Mouse (Mus musculus): ENCODE measurements at regions not wholly inside any gene's neighbourhood (a gene's known extent, or its start where the extent isn't known, plus 50 kb on each side); places are given as distances from the start of the nearest gene placed in this dataset.

- no peak for TF ChIP-seq POLR2A (IDR thresholded peaks at IDR 0.05; ENCODE audit: borderline replicate concordance, extremely low read depth, low read depth, low read length)
- TF ChIP-seq CTCF (IDR thresholded peaks at IDR 0.05; ENCODE audit: insufficient read depth, low read length) = no peak
- DNase-seq = no peak
- H3K4me1 ChIP-seq (ENCODE audit: control insufficient read depth, insufficient read depth, low read length) = no peaks in the 10 kb centered on the region
- 14% methylated on average over 3 of the region's 3 CpGs for WGBS
- H3K4me3 ChIP-seq (replicated peaks; ENCODE audit: extremely low read depth, low read depth, low read length) = no peak overlapping the region
Observed at GRCm38 (mm10) chr15:42768396-42768795, 2634.2 kb downstream of the 9330182O14Rik start.

- TF ChIP-seq CTCF (IDR thresholded peaks at IDR 0.05; ENCODE audit: insufficient read depth, low read length) (no peak), POLR2A (IDR thresholded peaks at IDR 0.05; ENCODE audit: borderline replicate concordance, extremely low read depth, low read depth, low read length) (no peak)
- no peak overlapping the region for H3K4me3 ChIP-seq (replicated peaks; ENCODE audit: extremely low read depth, low read depth, low read length)
- no peaks in the 10 kb centered on the region for H3K4me1 ChIP-seq (ENCODE audit: control insufficient read depth, insufficient read depth, low read length)
- no peak for DNase-seq
Observed at GRCm38 (mm10) chr15:42779903-42780302, 2645.7 kb downstream of the 9330182O14Rik start.

- no peak overlapping the region for H3K4me3 ChIP-seq (replicated peaks; ENCODE audit: extremely low read depth, low read depth, low read length)
- no peak for DNase-seq
- 78% methylated on average over 1 of the region's 1 CpGs for WGBS
- TF ChIP-seq POLR2A (IDR thresholded peaks at IDR 0.05; ENCODE audit: borderline replicate concordance, extremely low read depth, low read depth, low read length) (no peak), CTCF (IDR thresholded peaks at IDR 0.05; ENCODE audit: insufficient read depth, low read length) (no peak)
- no peaks in the 10 kb centered on the region for H3K4me1 ChIP-seq (ENCODE audit: control insufficient read depth, insufficient read depth, low read length)
Observed at GRCm38 (mm10) chr15:42801217-42801616, 2667.1 kb downstream of the 9330182O14Rik start.

- Histone ChIP-seq H3K4me1 (ENCODE audit: control insufficient read depth, insufficient read depth, low read length) (no peaks in the 10 kb centered on the region), H3K4me3 (replicated peaks; ENCODE audit: extremely low read depth, low read depth, low read length) (no peak overlapping the region)
- DNase-seq = no peak
- WGBS = 51% methylated on average over 1 of the region's 1 CpGs
- TF ChIP-seq POLR2A (IDR thresholded peaks at IDR 0.05; ENCODE audit: borderline replicate concordance, extremely low read depth, low read depth, low read length) (no peak), CTCF (IDR thresholded peaks at IDR 0.05; ENCODE audit: insufficient read depth, low read length) (no peak)
Observed at GRCm38 (mm10) chr15:42810871-42811490, 2676.8 kb downstream of the 9330182O14Rik start.

- DNase-seq = no peak
- TF ChIP-seq CTCF (IDR thresholded peaks at IDR 0.05; ENCODE audit: insufficient read depth, low read length) (no peak), POLR2A (IDR thresholded peaks at IDR 0.05; ENCODE audit: borderline replicate concordance, extremely low read depth, low read depth, low read length) (no peak)
- Histone ChIP-seq H3K4me3 (replicated peaks; ENCODE audit: extremely low read depth, low read depth, low read length) (no peak overlapping the region), H3K4me1 (ENCODE audit: control insufficient read depth, insufficient read depth, low read length) (no peaks in the 10 kb centered on the region)
- 70% methylated on average over 4 of the region's 4 CpGs for WGBS
Observed at GRCm38 (mm10) chr15:42815026-42815724, 2681.0 kb downstream of the 9330182O14Rik start.

- TF ChIP-seq CTCF (IDR thresholded peaks at IDR 0.05; ENCODE audit: insufficient read depth, low read length) = no peak
- no peak for TF ChIP-seq POLR2A (IDR thresholded peaks at IDR 0.05; ENCODE audit: borderline replicate concordance, extremely low read depth, low read depth, low read length)
- H3K4me1 ChIP-seq (ENCODE audit: control insufficient read depth, insufficient read depth, low read length) = no peaks in the 10 kb centered on the region
Observed at GRCm38 (mm10) chr15:42838839-42839238, 2704.7 kb downstream of the 9330182O14Rik start.

GRCm38 (mm10) chr15:42850003-42850402 lies 2715.8 kb downstream of the 9330182O14Rik start:
- DNase-seq = no peak
- TF ChIP-seq CTCF (IDR thresholded peaks at IDR 0.05; ENCODE audit: insufficient read depth, low read length) (no peak), POLR2A (IDR thresholded peaks at IDR 0.05; ENCODE audit: borderline replicate concordance, extremely low read depth, low read depth, low read length) (no peak)
- Histone ChIP-seq H3K4me1 (ENCODE audit: control insufficient read depth, insufficient read depth, low read length) (no peaks in the 10 kb centered on the region), H3K4me3 (replicated peaks; ENCODE audit: extremely low read depth, low read depth, low read length) (no peak overlapping the region)
- WGBS = 82% methylated on average over 2 of the region's 2 CpGs

More at GRCm38 (mm10) chr15:42838839-42839238, 2704.7 kb downstream of the 9330182O14Rik start:
- WGBS = 69% methylated on average over 1 of the region's 1 CpGs
- DNase-seq = no peak
- no peak overlapping the region for H3K4me3 ChIP-seq (replicated peaks; ENCODE audit: extremely low read depth, low read depth, low read length)

GRCm38 (mm10) chr15:42872491-42872890 lies 2738.3 kb downstream of the 9330182O14Rik start:
- WGBS = 43% methylated on average over 2 of the region's 2 CpGs
- H3K4me3 ChIP-seq (replicated peaks; ENCODE audit: extremely low read depth, low read depth, low read length) = no peak overlapping the region
- no peaks in the 10 kb centered on the region for H3K4me1 ChIP-seq (ENCODE audit: control insufficient read depth, insufficient read depth, low read length)
- no peak for DNase-seq
- TF ChIP-seq POLR2A (IDR thresholded peaks at IDR 0.05; ENCODE audit: borderline replicate concordance, extremely low read depth, low read depth, low read length) (no peak), CTCF (IDR thresholded peaks at IDR 0.05; ENCODE audit: insufficient read depth, low read length) (no peak)

GRCm38 (mm10) chr15:42894611-42895010 lies 2760.4 kb downstream of the 9330182O14Rik start:
- 82% methylated on average over 1 of the region's 1 CpGs for WGBS
- Histone ChIP-seq H3K4me1 (ENCODE audit: control insufficient read depth, insufficient read depth, low read length) (no peaks in the 10 kb centered on the region), H3K4me3 (replicated peaks; ENCODE audit: extremely low read depth, low read depth, low read length) (no peak overlapping the region)
- TF ChIP-seq POLR2A (IDR thresholded peaks at IDR 0.05; ENCODE audit: borderline replicate concordance, extremely low read depth, low read depth, low read length) = no peak
- DNase-seq = no peak

- Histone ChIP-seq H3K4me3 (replicated peaks; ENCODE audit: extremely low read depth, low read depth, low read length) (no peak overlapping the region), H3K4me1 (ENCODE audit: control insufficient read depth, insufficient read depth, low read length) (no peaks in the 10 kb centered on the region)
- 84% methylated on average over 7 of the region's 7 CpGs for WGBS
- TF ChIP-seq CTCF (IDR thresholded peaks at IDR 0.05; ENCODE audit: insufficient read depth, low read length) (no peak), POLR2A (IDR thresholded peaks at IDR 0.05; ENCODE audit: borderline replicate concordance, extremely low read depth, low read depth, low read length) (no peak)
- no peak for DNase-seq
Observed at GRCm38 (mm10) chr15:42900056-42900455, 2765.9 kb downstream of the 9330182O14Rik start.
